Mouse (Mus musculus): ENCODE measurements at regions not wholly inside any gene's neighbourhood (a gene's known extent, or its start where the extent isn't known, plus 50 kb on each side); places are given as distances from the start of the nearest gene placed in this dataset.

DNA sequence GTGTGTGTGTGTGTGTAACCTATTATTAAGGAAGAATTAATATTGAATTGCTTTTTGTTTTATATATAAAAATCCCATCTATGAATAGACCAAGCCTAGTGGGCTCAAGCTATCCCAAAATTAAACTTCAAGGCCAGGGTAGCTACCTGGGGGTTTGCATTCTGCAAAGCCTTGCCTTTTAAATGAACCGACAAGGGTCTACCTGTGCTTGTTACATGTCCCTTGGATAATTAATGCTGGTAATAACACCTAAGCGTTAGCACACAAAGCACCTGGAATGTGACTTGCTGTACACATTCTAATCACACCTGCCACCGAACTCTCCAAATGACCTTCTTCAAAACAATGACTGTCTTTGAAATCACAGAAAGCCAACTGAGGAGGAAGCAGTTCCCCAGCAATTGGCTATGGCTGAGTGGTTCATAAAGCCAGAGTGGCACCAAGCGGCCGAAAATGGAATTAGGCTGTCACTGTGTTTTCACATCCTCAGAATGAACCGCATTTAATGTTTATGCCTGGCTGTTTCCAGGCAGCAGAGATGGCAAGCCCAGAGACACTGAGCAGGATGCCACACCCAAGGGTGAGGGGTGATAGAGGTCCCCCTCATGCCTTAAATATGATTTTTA, 225.8 kb downstream of the Mat2b start:
- no peak for TF ChIP-seq EP300 (IDR thresholded peaks at IDR 0.05; ENCODE audit: low read length)
- TF ChIP-seq USF2 (conservative IDR thresholded peaks at IDR 0.05; ENCODE audit: low read depth, low read length): no peak
- TF ChIP-seq E2F4 (IDR thresholded peaks at IDR 0.05; ENCODE audit: insufficient replicate concordance, low read depth, low read length): no peak
- peak; percentile 18; the same call in 1 of the 2 replicates for TF ChIP-seq MAZ (IDR thresholded peaks at IDR 0.05; ENCODE audit: low read depth, low read length)
- no peak for TF ChIP-seq USF1 (IDR thresholded peaks at IDR 0.05; ENCODE audit: low read depth, low read length)
- no peak for TF ChIP-seq RCOR1 (conservative IDR thresholded peaks at IDR 0.05; ENCODE audit: low read depth, low read length)
- TF ChIP-seq POLR2A (IDR thresholded peaks at IDR 0.05; ENCODE audit: low read depth, low read length): no peak
- peak; percentile 50 to 89 for TF ChIP-seq CTCF (conservative IDR thresholded peaks at IDR 0.05 in 1 of 2, IDR thresholded peaks at IDR 0.05 in 1 of 2; ENCODE audit: low read depth in 2 of 2, low read length in 2 of 2)
- no peak for TF ChIP-seq MAX (IDR thresholded peaks at IDR 0.05; ENCODE audit: low read length)
- no peak for TF ChIP-seq KAT2A (IDR thresholded peaks at IDR 0.05; ENCODE audit: insufficient replicate concordance, low read length)
- TF ChIP-seq ZC3H11A (IDR thresholded peaks at IDR 0.05; ENCODE audit: low read depth, low read length): peak; percentile 85
